Mouse (Mus musculus) spleen, adult 2 months (tissue): ENCODE data around the gene Atg9b. TPM values are rescaled to one million over a fixed set of nuclear protein-coding genes. Genes with fewer than 3 reads are reported as not detected.
A peak's percentile ranks its signal among the peaks of the same experiment; 100 is the strongest.

Experiments
- DNase-seq, 2 experiments: peaks; one replicate each; pipeline versions ENCODE4 v3.0.0 to v3.0.0-alpha.2; 2012 to 2021; ENCODE audit warnings: low spot score in 2 of 2, low read depth in 1 of 2
- H3K27ac ChIP-seq: fragments of 200-500 bp; 2 replicates; pipeline ENCODE4 v1.5.1; 2012; ENCODE audit warnings: low read length, inconsistent platforms; ENCODE audit not compliant: insufficient read depth
- H3K27me3 ChIP-seq: fragments of 200-500 bp; 2 replicates; pipeline ENCODE4 v1.6.1; 2012; ENCODE audit warnings: mild to moderate bottlenecking, moderate library complexity, low read length, inconsistent platforms; ENCODE audit not compliant: control insufficient read depth, insufficient read depth
- H3K36me3 ChIP-seq: fragments of 200-500 bp; 2 replicates; pipeline ENCODE4 v1.6.1; 2012; ENCODE audit warnings: mild to moderate bottlenecking, low read length, inconsistent platforms; ENCODE audit not compliant: control insufficient read depth, insufficient read depth
- H3K4me1 ChIP-seq: fragments of 200-500 bp; 2 replicates; pipeline ENCODE4 v1.6.1; 2011; ENCODE audit warnings: inconsistent platforms; ENCODE audit not compliant: control insufficient read depth, insufficient read depth, insufficient read length
- H3K4me3 ChIP-seq: fragments of 200-500 bp; 2 replicates; pipeline ENCODE4 v1.5.1; 2011; ENCODE audit warnings: mild to moderate bottlenecking, inconsistent platforms; ENCODE audit not compliant: insufficient read depth, insufficient read length; ENCODE audit errors: extremely low read depth
- CTCF ChIP-seq: fragments of 200-500 bp; IDR thresholded peaks from 2 replicates; pipeline ENCODE4 v1.5.1; 2011; ENCODE audit warnings: mild to moderate bottlenecking, inconsistent platforms; ENCODE audit not compliant: insufficient read depth, insufficient read length, insufficient replicate concordance; ENCODE audit errors: extremely low read depth
- POLR2A ChIP-seq: fragments of 200-500 bp; IDR thresholded peaks from 2 replicates; pipeline ENCODE4 v1.6.1; 2011; ENCODE audit warnings: low read depth, low read length, inconsistent platforms
- WGBS: fragments of 180-500 bp; shearing (Covaris S2); methylation state at CpG from one replicate; pipeline ENCODE4 v1.1.7; 2018; 5-methylcytosine and 5-hydroxymethylcytosine counted together
- polyA plus RNA-seq: library from polyadenylated mRNA; depleted of rRNA; stranded (reverse); fragments of >200 nt; gene quantifications from 2 replicates; pipeline ENCODE4 v1.2.3, GENCODE M21; 2012

Gene Atg9b
- polyA plus RNA-seq, 1 experiment: 0.71 TPM

GRCm38 (mm10) chr5:24394165-24394894 lies 2.4 kb upstream of the Atg9b start:
- Histone ChIP-seq H3K4me1 (peaks cover 6% of the 10 kb centered on the region; the same call in 1 of the 2 replicates), H3K36me3 (no peaks in the 10 kb centered on the region), H3K4me3 (peak overlapping the region; percentile 89), H3K27ac (peak overlapping the region; percentile 92), H3K27me3 (no peaks in the 10 kb centered on the region)
- TF ChIP-seq CTCF: peak; percentile 27; the same call in 1 of the 2 replicates
- peak; percentile 25; the same call in 1 of the 2 replicates for TF ChIP-seq POLR2A
- DNase-seq: peak; percentile 92 to 94
- 2% methylated on average over 36 of the region's 36 CpGs for WGBS

GRCm38 (mm10) chr5:24393392-24393997 lies 1.6 kb upstream of the Atg9b start, which contains the start of gene Abcb8:
TSS of gene Abcb8 (plus strand) at chr5:24393663.
- WGBS: 12% methylated on average over 7 of the region's 7 CpGs
- H3K36me3 ChIP-seq: no peaks in the 10 kb centered on the region
- TF ChIP-seq POLR2A (no peak), CTCF (peak; percentile 71; the same call in 1 of the 2 replicates)
- peaks cover 7% of the 10 kb centered on the region; the same call in 1 of the 2 replicates for H3K4me1 ChIP-seq
- peak; percentile 80 for DNase-seq
- peak within 1 kb of the TSS; percentile 89 for H3K4me3 ChIP-seq
- H3K27ac ChIP-seq: peak within 1 kb of the TSS; percentile 92
- H3K27me3 ChIP-seq: 0 out of 2 replicates have a peak, but pooled peaks cover 2% of the 10 kb centered on the region

DNA sequence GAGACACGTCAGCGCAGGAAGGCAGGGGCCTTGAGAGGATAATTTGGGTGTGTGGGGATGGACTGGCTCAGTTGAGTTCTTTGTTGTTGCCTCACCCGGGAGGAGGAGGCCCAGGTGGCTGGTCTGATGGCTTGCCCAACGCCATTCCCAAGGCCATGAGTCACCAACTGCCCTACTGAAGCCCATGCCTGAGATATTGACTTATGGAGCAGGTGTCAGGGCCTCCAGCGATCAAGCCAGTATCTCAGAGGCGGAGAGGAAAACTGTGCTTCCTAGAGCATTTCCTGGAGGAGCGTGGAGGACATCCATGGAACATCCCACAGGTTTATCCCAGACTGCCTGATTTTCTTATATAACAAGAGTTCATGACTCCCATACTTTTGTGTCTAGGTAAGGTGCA lies 781 bp upstream of the Atg9b start:
- WGBS: 92% methylated on average over 7 of the region's 7 CpGs
- peaks cover 14% of the 10 kb centered on the region for H3K4me1 ChIP-seq

DNA sequence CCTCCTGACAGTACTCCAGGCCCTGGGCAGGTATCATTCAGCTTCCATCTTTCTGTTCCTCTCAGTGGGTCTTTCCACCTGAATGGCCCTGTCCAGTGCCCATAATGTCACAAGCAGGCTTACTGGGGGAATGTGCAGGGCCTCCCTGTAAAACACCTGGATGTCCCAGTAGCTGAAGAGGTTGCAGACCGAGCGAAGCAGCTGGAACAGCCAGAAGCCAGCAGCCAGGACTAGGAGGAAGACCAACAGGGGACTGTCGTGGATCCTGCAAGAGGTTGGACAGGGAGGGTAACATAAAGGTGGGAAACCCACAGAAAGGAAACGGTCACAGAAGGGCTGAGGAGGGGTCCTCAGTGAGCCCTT lies 2.3 kb downstream of the Atg9b start:
- no peak for DNase-seq
- TF ChIP-seq POLR2A (no peak), CTCF (no peak)
- Histone ChIP-seq H3K27ac (no peak overlapping the region), H3K4me3 (no peak overlapping the region), H3K36me3 (no peaks in the 10 kb centered on the region), H3K27me3 (peaks cover 10% of the 10 kb centered on the region), H3K4me1 (peaks cover 17% of the 10 kb centered on the region)
- WGBS: 86% methylated on average over 4 of the region's 4 CpGs

More for the DNA sequence above, 781 bp upstream of the Atg9b start:
- DNase-seq: no peak
- H3K36me3 ChIP-seq: no peaks in the 10 kb centered on the region
- H3K27ac ChIP-seq: no peak overlapping the region
- TF ChIP-seq POLR2A: no peak
- TF ChIP-seq CTCF: no peak
- peaks cover 8% of the 10 kb centered on the region for H3K27me3 ChIP-seq
- no peak overlapping the region for H3K4me3 ChIP-seq

DNA sequence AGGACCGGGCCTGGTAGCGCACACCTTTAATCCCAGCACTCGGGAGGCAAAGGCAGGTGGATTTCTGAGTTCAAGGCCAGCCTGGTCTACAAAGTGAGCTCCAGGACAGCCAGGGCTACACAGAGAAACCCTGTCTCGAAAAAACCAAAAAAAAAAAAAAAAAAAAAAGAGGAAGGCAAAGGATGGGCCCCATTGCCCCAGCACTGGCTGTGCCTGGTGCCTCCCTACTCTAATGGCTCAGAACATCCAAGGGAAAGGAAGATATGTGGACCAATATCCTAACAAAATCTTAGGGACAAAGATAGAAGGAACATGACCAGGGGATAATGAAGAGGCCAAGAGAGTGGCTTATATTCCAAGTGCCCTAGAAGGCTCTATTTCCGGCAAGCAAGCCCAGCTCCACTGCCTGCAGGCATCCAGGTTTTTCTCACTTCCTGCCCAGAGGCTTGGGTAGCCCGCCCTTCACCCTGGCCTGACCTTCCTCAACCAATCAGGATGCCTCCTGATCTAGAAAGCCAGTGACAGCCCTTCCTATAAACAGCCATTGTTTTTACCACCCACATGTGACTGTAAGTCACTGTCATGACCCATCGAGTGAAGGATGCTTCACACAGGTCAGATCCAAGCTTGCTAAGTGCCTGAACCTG lies 2.8 kb downstream of the Atg9b start:
- DNase-seq: no peak
- no peak overlapping the region for H3K27ac ChIP-seq
- peaks cover 10% of the 10 kb centered on the region for H3K27me3 ChIP-seq
- TF ChIP-seq CTCF (no peak), POLR2A (no peak)
- 51% methylated on average over 7 of the region's 7 CpGs for WGBS
- no peaks in the 10 kb centered on the region for H3K36me3 ChIP-seq
- peaks cover 17% of the 10 kb centered on the region for H3K4me1 ChIP-seq
- H3K4me3 ChIP-seq: no peak overlapping the region

DNA sequence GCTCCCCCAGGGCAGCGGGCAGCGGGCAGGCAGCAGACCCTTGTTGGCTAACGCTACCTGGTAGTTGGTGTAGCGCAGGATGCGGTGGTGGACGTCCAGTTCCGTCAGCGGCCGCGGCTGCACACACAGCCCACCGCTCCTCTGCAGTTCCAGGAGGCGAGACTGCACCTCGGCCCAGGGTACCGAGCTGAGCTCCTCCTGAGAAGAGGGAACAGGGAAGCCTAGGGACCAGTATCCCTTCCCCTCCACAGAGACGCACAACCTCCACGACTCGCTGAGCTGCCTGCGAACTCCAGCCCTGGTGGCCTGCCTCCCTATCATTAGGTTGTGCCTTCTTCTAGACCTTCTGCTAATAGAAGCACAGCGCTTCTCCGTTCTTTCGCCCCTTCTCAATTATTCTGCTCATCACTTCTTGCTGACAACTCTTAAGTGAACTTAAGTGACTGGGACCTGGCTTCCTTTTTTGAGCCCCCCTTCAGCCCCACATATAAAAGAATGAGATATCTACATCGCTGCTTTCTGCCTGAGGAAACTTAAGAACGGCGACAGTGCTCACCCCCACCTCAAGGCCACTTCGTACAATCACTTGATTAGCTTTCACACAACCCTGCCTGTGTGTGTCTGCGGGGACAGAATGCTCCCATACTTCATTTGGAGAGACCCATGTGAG lies 3.6 kb downstream of the Atg9b start:
- Histone ChIP-seq H3K27ac (no peak overlapping the region), H3K36me3 (no peaks in the 10 kb centered on the region), H3K27me3 (peaks cover 10% of the 10 kb centered on the region), H3K4me3 (peak overlapping the region; percentile 49; the same call in 1 of the 2 replicates), H3K4me1 (peaks cover 14% of the 10 kb centered on the region)
- TF ChIP-seq POLR2A: no peak
- TF ChIP-seq CTCF: no peak
- no peak for DNase-seq
- 29% methylated on average over 26 of the region's 26 CpGs for WGBS
